Mouse (Mus musculus): ENCODE results near the gene Olfr1225. TPM values are rescaled to one million over a fixed set of nuclear protein-coding genes. Genes with fewer than 3 reads are reported as not detected.
"Not testable (repeated sequence)": the region's sequence is repeated elsewhere in the genome, so short reads cannot be mapped to it uniquely, and the experiment has no call there.

Gene Olfr1225
- polyA plus RNA-seq (2015; fragmentation: Nextera tagmentation; extraction: Ambion mirVana) = not detected in 2 replicates

- WGBS = 95% methylated on average over 1 of the region's 1 CpGs
- Histone ChIP-seq H3K36me3 (ENCODE audit: control insufficient read depth, insufficient read depth, low read length) (no peaks in the 10 kb centered on the region), H3K9me3 (ENCODE audit: control insufficient read depth, low read length) (no peaks in the 10 kb centered on the region), H3K4me2 (ENCODE audit: low read length) (no peak within 1 kb of the TSS), H3K9ac (ENCODE audit: low read depth, low read length) (no peak within 1 kb of the TSS), H3K4me1 (ENCODE audit: control insufficient read depth, insufficient read depth, low read depth, low read length) (no peaks in the 10 kb centered on the region), H3K27ac (ENCODE audit: low read depth, low read length) (no peak within 1 kb of the TSS), H3K4me3 (ENCODE audit: low read length) (no peak within 1 kb of the TSS), H3K27me3 (replicated peaks; ENCODE audit: control insufficient read depth, insufficient read depth, low read length) (no peaks in the 10 kb centered on the region)
- ATAC-seq = no peak
Measured at GRCm38 (mm10) chr2:89174569-89174968, at the start of gene Olfr1225. Gene Olfr1225 (minus strand): TSS chr2:89174669.

GRCm38 (mm10) chr2:89199948-89200347 is 25.5 kb upstream of the Olfr1225 start, which contains the start of gene Olfr1226:
Gene Olfr1226 (minus strand): TSS chr2:89200048.
- Histone ChIP-seq H3K4me3 (ENCODE audit: low read length) (no peak within 1 kb of the TSS), H3K4me1 (ENCODE audit: control insufficient read depth, insufficient read depth, low read depth, low read length) (no peaks in the 10 kb centered on the region), H3K9ac (ENCODE audit: low read depth, low read length) (no peak within 1 kb of the TSS), H3K27ac (ENCODE audit: low read depth, low read length) (no peak within 1 kb of the TSS), H3K9me3 (ENCODE audit: control insufficient read depth, low read length) (no peaks in the 10 kb centered on the region), H3K36me3 (ENCODE audit: control insufficient read depth, insufficient read depth, low read length) (no peaks in the 10 kb centered on the region), H3K4me2 (ENCODE audit: low read length) (no peak within 1 kb of the TSS), H3K27me3 (replicated peaks; ENCODE audit: control insufficient read depth, insufficient read depth, low read length) (no peaks in the 10 kb centered on the region)
- no peak for ATAC-seq
- WGBS = 65% methylated on average over 2 of the region's 2 CpGs

GRCm38 (mm10) chr2:89196325-89196982 is 22.0 kb upstream of the Olfr1225 start:
- H3K4me2 ChIP-seq (ENCODE audit: low read length) = no peak overlapping the region
- 91% methylated on average over 3 of the region's 3 CpGs for WGBS
- no peak overlapping the region for H3K4me3 ChIP-seq (ENCODE audit: low read length)

GRCm38 (mm10) chr2:89164711-89165110 is 9.8 kb downstream of the Olfr1225 start:
- not testable (repeated sequence) for H3K4me2 ChIP-seq (ENCODE audit: low read length); H3K27ac ChIP-seq (ENCODE audit: low read depth, low read length); H3K9ac ChIP-seq (ENCODE audit: low read depth, low read length); H3K9me3 ChIP-seq (ENCODE audit: control insufficient read depth, low read length); H3K4me3 ChIP-seq (ENCODE audit: low read length); H3K27me3 ChIP-seq (replicated peaks; ENCODE audit: control insufficient read depth, insufficient read depth, low read length); ATAC-seq; H3K36me3 ChIP-seq (ENCODE audit: control insufficient read depth, insufficient read depth, low read length); H3K4me1 ChIP-seq (ENCODE audit: control insufficient read depth, insufficient read depth, low read depth, low read length)
- WGBS = 92% methylated on average over 4 of the region's 4 CpGs

More at GRCm38 (mm10) chr2:89196325-89196982, 22.0 kb upstream of the Olfr1225 start:
- Histone ChIP-seq H3K27me3 (replicated peaks; ENCODE audit: control insufficient read depth, insufficient read depth, low read length) (no peaks in the 10 kb centered on the region), H3K36me3 (ENCODE audit: control insufficient read depth, insufficient read depth, low read length) (no peaks in the 10 kb centered on the region), H3K4me1 (ENCODE audit: control insufficient read depth, insufficient read depth, low read depth, low read length) (no peaks in the 10 kb centered on the region), H3K9ac (ENCODE audit: low read depth, low read length) (no peak overlapping the region), H3K9me3 (ENCODE audit: control insufficient read depth, low read length) (no peaks in the 10 kb centered on the region), H3K27ac (ENCODE audit: low read depth, low read length) (no peak overlapping the region)
- no peak for ATAC-seq

GRCm38 (mm10) chr2:89163991-89164390 is 10.5 kb downstream of the Olfr1225 start, which contains the start of gene Olfr1224-ps1:
Gene Olfr1224-ps1 (minus strand): TSS chr2:89164091.
- ATAC-seq; H3K4me1 ChIP-seq (ENCODE audit: control insufficient read depth, insufficient read depth, low read depth, low read length); H3K9me3 ChIP-seq (ENCODE audit: control insufficient read depth, low read length); H3K9ac ChIP-seq (ENCODE audit: low read depth, low read length); H3K36me3 ChIP-seq (ENCODE audit: control insufficient read depth, insufficient read depth, low read length); H3K4me2 ChIP-seq (ENCODE audit: low read length); H3K4me3 ChIP-seq (ENCODE audit: low read length); H3K27ac ChIP-seq (ENCODE audit: low read depth, low read length); H3K27me3 ChIP-seq (replicated peaks; ENCODE audit: control insufficient read depth, insufficient read depth, low read length): not testable (repeated sequence)
- 93% methylated on average over 8 of the region's 8 CpGs for WGBS

- Histone ChIP-seq H3K4me2 (ENCODE audit: low read length) (no peak within 1 kb of the TSS), H3K27ac (ENCODE audit: low read depth, low read length) (no peak within 1 kb of the TSS), H3K4me3 (ENCODE audit: low read length) (no peak within 1 kb of the TSS), H3K9ac (ENCODE audit: low read depth, low read length) (no peak within 1 kb of the TSS), H3K4me1 (ENCODE audit: control insufficient read depth, insufficient read depth, low read depth, low read length) (no peaks in the 10 kb centered on the region), H3K36me3 (ENCODE audit: control insufficient read depth, insufficient read depth, low read length) (no peaks in the 10 kb centered on the region), H3K9me3 (ENCODE audit: control insufficient read depth, low read length) (no peaks in the 10 kb centered on the region), H3K27me3 (replicated peaks; ENCODE audit: control insufficient read depth, insufficient read depth, low read length) (no peaks in the 10 kb centered on the region)
- no peak for ATAC-seq
- WGBS = 81% methylated on average over 1 of the region's 1 CpGs
Measured at GRCm38 (mm10) chr2:89151460-89151859, 23.0 kb downstream of the Olfr1225 start, which contains the start of gene Olfr1223. Gene Olfr1223 (minus strand): TSS chr2:89151560.

- no peaks in the 10 kb centered on the region for H3K27me3 ChIP-seq (replicated peaks; ENCODE audit: control insufficient read depth, insufficient read depth, low read length)
- H3K9me3 ChIP-seq (ENCODE audit: control insufficient read depth, low read length) = no peaks in the 10 kb centered on the region
- no peak within 1 kb of the TSS for H3K4me3 ChIP-seq (ENCODE audit: low read length)
- H3K4me1 ChIP-seq (ENCODE audit: control insufficient read depth, insufficient read depth, low read depth, low read length) = no peaks in the 10 kb centered on the region
- no peak within 1 kb of the TSS for H3K27ac ChIP-seq (ENCODE audit: low read depth, low read length)
- H3K36me3 ChIP-seq (ENCODE audit: control insufficient read depth, insufficient read depth, low read length) = no peaks in the 10 kb centered on the region
- WGBS = 85% methylated on average over 3 of the region's 3 CpGs
- ATAC-seq = no peak
- no peak within 1 kb of the TSS for H3K4me2 ChIP-seq (ENCODE audit: low read length)
- H3K9ac ChIP-seq (ENCODE audit: low read depth, low read length) = no peak within 1 kb of the TSS
Measured at GRCm38 (mm10) chr2:89132954-89133353, 41.5 kb downstream of the Olfr1225 start, which contains the start of gene Olfr1222. Gene Olfr1222 (minus strand): TSS chr2:89133054.

Other genes starting within 250 kb of the Olfr1225 start
- not detected in 2 replicates for gene Olfr1211, start 236.6 kb downstream of the Olfr1225 start, polyA plus RNA-seq (2015; fragmentation: Nextera tagmentation; extraction: Ambion mirVana)
- not detected in 2 replicates for gene Olfr1212, start 220.7 kb downstream of the Olfr1225 start, polyA plus RNA-seq (2015; fragmentation: Nextera tagmentation; extraction: Ambion mirVana)
- gene Gm13762, start 194.4 kb downstream of the Olfr1225 start, polyA plus RNA-seq (2015; fragmentation: Nextera tagmentation; extraction: Ambion mirVana) = not detected in 2 replicates
- not detected in 2 replicates for gene Olfr1214, start 182.0 kb downstream of the Olfr1225 start, polyA plus RNA-seq (2015; fragmentation: Nextera tagmentation; extraction: Ambion mirVana)
- not detected in 2 replicates for gene Olfr1215, start 167.7 kb downstream of the Olfr1225 start, polyA plus RNA-seq (2015; fragmentation: Nextera tagmentation; extraction: Ambion mirVana)
- gene Olfr1216, start 156.3 kb downstream of the Olfr1225 start, polyA plus RNA-seq (2015; fragmentation: Nextera tagmentation; extraction: Ambion mirVana) = not detected in 2 replicates
- not detected in 2 replicates for gene Olfr1217, start 142.6 kb downstream of the Olfr1225 start, polyA plus RNA-seq (2015; fragmentation: Nextera tagmentation; extraction: Ambion mirVana)
- not detected in 2 replicates for gene Olfr1218, start 113.5 kb downstream of the Olfr1225 start, polyA plus RNA-seq (2015; fragmentation: Nextera tagmentation; extraction: Ambion mirVana)
- not detected in 2 replicates for gene Olfr1219, start 91.2 kb downstream of the Olfr1225 start, polyA plus RNA-seq (2015; fragmentation: Nextera tagmentation; extraction: Ambion mirVana)
- not detected in 2 replicates for gene Olfr1220, start 67.8 kb downstream of the Olfr1225 start, polyA plus RNA-seq (2015; fragmentation: Nextera tagmentation; extraction: Ambion mirVana)
- gene Olfr1221, start 57.4 kb downstream of the Olfr1225 start, polyA plus RNA-seq (2015; fragmentation: Nextera tagmentation; extraction: Ambion mirVana) = not detected in 2 replicates
- gene Olfr1222, start 41.6 kb downstream of the Olfr1225 start, polyA plus RNA-seq (2015; fragmentation: Nextera tagmentation; extraction: Ambion mirVana) = not detected in 2 replicates
- not detected in 2 replicates for gene Olfr1223, start 23.1 kb downstream of the Olfr1225 start, polyA plus RNA-seq (2015; fragmentation: Nextera tagmentation; extraction: Ambion mirVana)
- gene Olfr1224-ps1, start 10.6 kb downstream of the Olfr1225 start, polyA plus RNA-seq (2015; fragmentation: Nextera tagmentation; extraction: Ambion mirVana) = not detected in 2 replicates
- not detected in 2 replicates for gene Olfr1226, start 25.4 kb upstream of the Olfr1225 start, polyA plus RNA-seq (2015; fragmentation: Nextera tagmentation; extraction: Ambion mirVana)
- not detected in 2 replicates for gene Olfr1228, start 79.4 kb upstream of the Olfr1225 start, polyA plus RNA-seq (2015; fragmentation: Nextera tagmentation; extraction: Ambion mirVana)
- gene Olfr1229, start 113.3 kb upstream of the Olfr1225 start, polyA plus RNA-seq (2015; fragmentation: Nextera tagmentation; extraction: Ambion mirVana) = not detected in 2 replicates
- gene Olfr1230, start 122.6 kb upstream of the Olfr1225 start, polyA plus RNA-seq (2015; fragmentation: Nextera tagmentation; extraction: Ambion mirVana) = not detected in 2 replicates
- not detected in 2 replicates for gene Olfr1231, start 132.4 kb upstream of the Olfr1225 start, polyA plus RNA-seq (2015; fragmentation: Nextera tagmentation; extraction: Ambion mirVana)
- not detected in 2 replicates for gene Olfr1232, start 155.0 kb upstream of the Olfr1225 start, polyA plus RNA-seq (2015; fragmentation: Nextera tagmentation; extraction: Ambion mirVana)
- not detected in 2 replicates for gene Olfr1233, start 167.7 kb upstream of the Olfr1225 start, polyA plus RNA-seq (2015; fragmentation: Nextera tagmentation; extraction: Ambion mirVana)
- not detected in 2 replicates for gene Olfr1234, start 190.2 kb upstream of the Olfr1225 start, polyA plus RNA-seq (2015; fragmentation: Nextera tagmentation; extraction: Ambion mirVana)
- gene Olfr1238, start 235.0 kb upstream of the Olfr1225 start, polyA plus RNA-seq (2015; fragmentation: Nextera tagmentation; extraction: Ambion mirVana) = not detected in 2 replicates
- not detected in 2 replicates for gene Olfr1239, start 245.7 kb upstream of the Olfr1225 start, polyA plus RNA-seq (2015; fragmentation: Nextera tagmentation; extraction: Ambion mirVana)